Mouse (Mus musculus) megakaryocyte-erythroid progenitor cell, adult 5-6 weeks (primary cell): ENCODE data around the gene Camk1d. TPM values are rescaled to one million over a fixed set of nuclear protein-coding genes. Genes with fewer than 3 reads are reported as not detected.

Experiments used
- ATAC-seq: replicated peaks from 2 replicates; pipeline ENCODE4 v1.8.0; 2016; ENCODE audit warnings: mild to moderate bottlenecking, inconsistent platforms; ENCODE audit not compliant: severe bottlenecking, poor library complexity, low FRiP score, low TSS enrichment
- total RNA-seq, 2 experiments: library from RNA; stranded (forward) in 1 of 2; stranded (reverse) in 1 of 2; fragments of 200-1000, 215-1000 nt in 1 of 2; fragments of >200 nt in 1 of 2; fragmentation: Nextera tagmentation in 1 of 2; gene quantifications; 2 replicates each; pipeline ENCODE4 v1.2.3; 2014 to 2017

Gene Camk1d
- total RNA-seq, 2 experiments from 2014 or later = 3.7 to 3.9 TPM

GRCm38 (mm10) chr2:5713325-5714210 is 747 bp downstream of the Camk1d start:
- ATAC-seq = peak; percentile 18; the same call in 1 of the 2 replicates

GRCm38 (mm10) chr2:5712255-5712654 is 2.1 kb downstream of the Camk1d start:
- ATAC-seq = no peak

GRCm38 (mm10) chr2:5709911-5710310 is 4.4 kb downstream of the Camk1d start:
- ATAC-seq = no peak

GRCm38 (mm10) chr2:5707871-5708733 is 6.2 kb downstream of the Camk1d start:
- no peak for ATAC-seq

- no peak for ATAC-seq
Observed at GRCm38 (mm10) chr2:5706618-5707017, 7.7 kb downstream of the Camk1d start.

GRCm38 (mm10) chr2:5702370-5702769 is 11.9 kb downstream of the Camk1d start:
- ATAC-seq = no peak

GRCm38 (mm10) chr2:5700931-5701330 is 13.4 kb downstream of the Camk1d start:
- peak; percentile 88 for ATAC-seq

- ATAC-seq = no peak
Observed at GRCm38 (mm10) chr2:5698451-5698850, 15.9 kb downstream of the Camk1d start.

GRCm38 (mm10) chr2:5694094-5694493 is 20.2 kb downstream of the Camk1d start:
- no peak for ATAC-seq

GRCm38 (mm10) chr2:5691729-5692128 is 22.6 kb downstream of the Camk1d start:
- no peak for ATAC-seq

- no peak for ATAC-seq
Observed at GRCm38 (mm10) chr2:5683366-5683765, 30.9 kb downstream of the Camk1d start.

GRCm38 (mm10) chr2:5681909-5682308 is 32.4 kb downstream of the Camk1d start:
- no peak for ATAC-seq

GRCm38 (mm10) chr2:5681302-5681701 is 33.0 kb downstream of the Camk1d start:
- no peak for ATAC-seq

GRCm38 (mm10) chr2:5679055-5679454 is 35.3 kb downstream of the Camk1d start:
- no peak for ATAC-seq

- ATAC-seq = peak; percentile 64; the same call in 1 of the 2 replicates
Observed at GRCm38 (mm10) chr2:5677472-5677871, 36.8 kb downstream of the Camk1d start.

- no peak for ATAC-seq
Observed at GRCm38 (mm10) chr2:5676786-5677185, 37.5 kb downstream of the Camk1d start.

- no peak for ATAC-seq
Observed at GRCm38 (mm10) chr2:5676143-5676483, 38.2 kb downstream of the Camk1d start.

GRCm38 (mm10) chr2:5675431-5676142 is 38.7 kb downstream of the Camk1d start:
- ATAC-seq = no peak

- 0 out of 2 replicates have a peak, but pooled peaks have one; percentile 27 for ATAC-seq
Observed at GRCm38 (mm10) chr2:5674512-5674911, 39.8 kb downstream of the Camk1d start.

GRCm38 (mm10) chr2:5673816-5674215 is 40.5 kb downstream of the Camk1d start:
- no peak for ATAC-seq
